Mouse (Mus musculus): Measurements from ENCODE around the gene H13.

DNA sequence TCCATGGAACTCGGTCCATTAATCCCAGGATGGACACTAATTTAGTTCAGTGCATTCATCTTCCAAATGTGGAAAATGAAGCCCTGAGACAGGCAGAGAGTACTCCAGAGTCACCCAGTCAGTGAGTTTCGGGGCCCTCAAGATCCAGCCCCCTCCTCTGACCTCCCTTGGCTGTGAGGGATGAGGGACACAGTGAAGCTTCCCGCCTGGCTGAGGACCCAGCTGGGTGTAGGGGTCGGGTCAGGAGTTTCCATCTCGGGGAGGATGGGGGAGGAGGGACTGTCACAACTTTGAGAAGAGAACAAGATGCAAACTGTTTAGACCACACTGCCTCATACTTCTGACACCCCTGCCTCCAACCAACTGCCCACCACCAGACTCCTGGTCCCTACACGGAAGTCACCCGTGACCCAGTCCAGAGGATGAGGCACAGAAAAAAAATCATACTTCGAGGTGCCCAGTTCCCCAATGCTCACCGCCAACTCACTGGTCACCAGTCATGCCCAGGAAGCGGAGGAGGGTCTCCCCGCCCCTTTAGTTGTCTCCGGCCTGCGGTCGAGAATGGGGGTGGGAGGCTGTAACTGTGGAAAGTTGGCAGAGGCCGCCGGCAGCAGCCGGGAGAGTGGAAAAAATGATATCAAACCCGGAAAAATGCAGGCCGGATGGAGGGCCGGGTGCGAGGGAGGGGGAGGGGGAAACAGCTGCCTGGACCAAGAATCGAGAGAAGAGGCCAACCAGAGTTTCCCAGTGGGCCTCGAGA, 32.8 kb upstream of the H13 start:
- TF ChIP-seq CTCF (IDR thresholded peaks at IDR 0.05; ENCODE audit: control insufficient read depth, insufficient read depth, insufficient read length) (no peak), USF1 (IDR thresholded peaks at IDR 0.05; ENCODE audit: low read depth) (no peak), MYOG (IDR thresholded peaks at IDR 0.05; ENCODE audit: control insufficient read depth, extremely low read depth, insufficient read length) (no peak), MAX (IDR thresholded peaks at IDR 0.05) (peak; percentile 51), CEBPB (IDR thresholded peaks at IDR 0.05; ENCODE audit: low read depth) (no peak), MYOD1 (IDR thresholded peaks at IDR 0.05; ENCODE audit: control insufficient read depth, insufficient read length, low read depth) (peak; percentile 79)

Data from C2C12 (cell line).